Mouse (Mus musculus): Measurements from ENCODE around the gene Ckm.

The Ckm gene

DNA sequence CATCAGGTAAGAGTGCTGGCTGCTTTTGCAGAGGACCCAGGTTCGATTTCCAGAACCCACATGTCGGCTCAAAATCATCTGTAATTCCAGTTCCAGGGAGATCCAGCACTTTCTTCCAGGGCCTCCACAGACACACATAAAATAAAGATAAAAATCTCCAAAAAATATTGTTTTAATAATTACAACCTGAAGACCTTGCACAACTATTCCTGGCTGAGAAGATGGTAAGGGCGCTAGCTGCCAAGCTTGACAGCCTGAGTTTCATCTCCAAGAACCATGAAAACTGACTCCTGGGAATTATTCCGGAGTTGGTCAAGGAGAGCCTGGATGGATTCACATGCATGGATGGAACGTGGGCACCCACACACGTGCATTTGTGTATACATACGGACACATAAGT lies at the start of gene Ckm:
Ckm (plus strand) TSS at position 301 of the 400 bp plus-strand sequence.
- no peak for DNase-seq (ENCODE audit: low spot score)

DNA sequence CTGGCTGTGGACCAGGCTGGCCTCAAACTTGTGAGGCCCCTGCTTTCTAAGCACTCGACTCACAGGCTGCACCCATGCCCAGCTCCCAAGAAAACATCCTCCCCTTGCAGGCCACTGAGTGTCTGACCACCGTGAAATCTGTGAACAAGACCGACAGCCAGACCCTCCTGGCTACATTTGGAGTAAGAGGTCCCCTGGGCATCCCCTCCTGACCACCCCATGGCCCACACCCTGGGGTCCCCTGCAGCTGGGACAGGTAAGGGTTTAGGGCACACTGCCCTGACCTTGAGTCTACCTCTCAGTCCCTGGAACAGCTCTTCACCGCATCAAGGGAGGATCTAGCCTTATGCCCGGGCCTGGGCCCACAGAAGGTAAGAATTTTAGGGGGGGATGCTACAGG lies 49.6 kb upstream of the Ckm start:
- DNase-seq (ENCODE audit: low spot score), result no peak

DNA sequence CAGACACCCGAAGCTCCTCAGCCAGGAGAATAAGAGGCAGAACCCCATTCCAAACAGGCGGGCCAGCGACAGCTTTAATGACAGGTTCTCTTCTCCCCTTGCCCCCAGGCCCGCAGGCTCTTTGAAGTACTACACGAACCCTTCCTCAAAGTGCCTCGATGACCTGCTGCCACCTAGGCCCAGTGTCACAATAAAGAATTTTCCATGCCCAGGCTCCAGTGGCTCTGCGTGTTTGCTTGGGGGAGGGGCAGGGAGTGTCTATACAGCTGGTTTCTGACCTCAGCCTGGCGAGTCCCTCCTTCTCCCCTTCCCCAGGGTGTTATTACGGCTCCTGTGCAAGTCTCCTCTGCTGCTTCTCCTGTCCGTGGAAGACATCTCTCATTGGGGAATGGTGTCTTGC lies 48.3 kb upstream of the Ckm start:
- no peak for DNase-seq (ENCODE audit: low spot score)

GRCm38 (mm10) chr7:19357381-19358375 lies 46.9 kb upstream of the Ckm start:
- no peak for DNase-seq (ENCODE audit: low spot score)

DNA sequence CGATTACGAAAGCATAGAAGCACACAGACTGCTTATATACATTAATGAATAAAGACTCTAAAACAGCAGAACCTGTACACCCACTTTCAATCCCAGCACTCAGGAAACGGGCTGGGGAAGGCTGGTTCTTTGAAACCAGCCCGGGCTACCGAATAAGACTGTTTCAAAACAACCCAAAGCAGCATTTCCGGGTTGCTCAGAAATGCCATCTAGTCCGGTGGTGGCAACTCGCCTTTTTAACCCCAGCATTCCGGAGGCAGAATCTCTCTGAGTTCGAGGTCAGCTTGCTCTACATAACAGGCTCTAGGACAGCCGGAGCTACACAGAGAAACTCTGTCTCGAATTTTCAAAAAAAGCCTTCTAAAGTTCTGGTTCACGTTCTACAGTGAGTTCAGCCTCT lies 45.9 kb upstream of the Ckm start:
- DNase-seq (ENCODE audit: low spot score), result peak; percentile 24

GRCm38 (mm10) chr7:19359299-19359891 lies 45.2 kb upstream of the Ckm start, which contains the start of the genes Cd3eap and Ppp1r13l:
TSS of gene Cd3eap (minus strand) at chr7:19359483.
TSS of gene Ppp1r13l (plus strand) at chr7:19359749.
- peak; percentile 85 for DNase-seq (ENCODE audit: low spot score)

GRCm38 (mm10) chr7:19359892-19360641 lies 44.5 kb upstream of the Ckm start:
- DNase-seq (ENCODE audit: low spot score), result peak; percentile 85

DNA sequence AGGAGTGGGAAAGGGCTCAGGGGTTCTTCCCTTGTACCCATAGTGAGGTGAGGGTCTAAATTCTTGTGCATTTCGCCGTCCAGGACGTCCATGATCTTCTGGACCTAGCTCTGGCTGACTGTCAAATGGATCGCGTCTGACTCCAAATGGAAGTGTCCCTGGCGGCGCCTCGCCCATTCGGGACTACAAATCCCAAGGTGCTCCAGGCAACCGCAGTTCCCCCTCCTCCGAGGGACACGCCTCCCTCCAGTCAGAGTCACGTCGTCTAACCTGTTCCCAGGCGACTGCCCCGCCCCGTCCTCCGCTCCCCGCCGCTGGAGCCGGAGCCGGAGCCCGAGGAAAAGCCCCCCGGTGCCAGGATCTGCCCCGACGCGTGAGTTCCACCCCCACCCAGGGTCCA lies 43.6 kb upstream of the Ckm start:
- peak; percentile 92 for DNase-seq (ENCODE audit: low spot score)

DNA sequence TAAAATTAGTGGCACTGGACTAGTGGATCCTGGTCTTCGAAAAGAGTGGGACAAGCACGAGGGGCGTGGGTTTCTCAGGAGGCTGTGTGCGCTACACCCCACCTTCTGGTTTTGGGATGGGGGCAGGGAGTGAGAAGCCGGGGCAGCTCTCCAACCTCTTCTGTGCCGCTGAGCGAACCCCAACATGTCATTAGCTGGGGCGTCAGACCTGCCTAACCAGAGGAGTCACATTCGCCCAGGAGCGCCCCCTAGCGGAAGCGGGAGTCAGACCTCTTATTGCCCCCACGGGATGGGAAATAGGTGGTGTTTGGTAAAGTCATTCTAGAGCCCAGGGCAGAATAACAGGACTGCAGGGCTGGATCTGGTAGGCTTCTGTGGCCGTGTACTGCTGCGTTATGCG lies 42.9 kb upstream of the Ckm start:
- DNase-seq (ENCODE audit: low spot score), result peak; percentile 82

- no peak for DNase-seq (ENCODE audit: low spot score)
Measured at GRCm38 (mm10) chr7:19362276-19362675, 42.3 kb upstream of the Ckm start.

DNA sequence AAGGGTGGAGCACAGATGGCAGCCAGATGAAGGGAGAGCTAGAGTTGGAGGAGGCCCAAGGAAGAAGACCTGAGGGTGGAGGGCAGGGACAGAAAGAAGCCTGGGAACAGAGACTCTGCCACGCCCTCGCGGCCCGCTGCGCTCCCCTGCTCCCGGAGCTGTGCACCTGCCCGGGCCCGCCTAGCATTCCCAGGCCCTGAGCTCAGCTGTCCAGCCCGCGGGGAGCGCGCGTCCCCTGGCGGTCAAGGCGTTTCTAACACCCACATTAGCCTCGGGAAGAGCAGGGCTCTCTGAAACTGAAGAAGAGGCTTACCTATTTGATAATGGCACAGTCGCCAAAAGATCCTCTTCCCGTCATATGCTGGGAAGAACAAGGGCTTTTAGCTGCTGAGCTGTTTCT lies 40.7 kb upstream of the Ckm start:
- DNase-seq (ENCODE audit: low spot score), result peak; percentile 54

DNA sequence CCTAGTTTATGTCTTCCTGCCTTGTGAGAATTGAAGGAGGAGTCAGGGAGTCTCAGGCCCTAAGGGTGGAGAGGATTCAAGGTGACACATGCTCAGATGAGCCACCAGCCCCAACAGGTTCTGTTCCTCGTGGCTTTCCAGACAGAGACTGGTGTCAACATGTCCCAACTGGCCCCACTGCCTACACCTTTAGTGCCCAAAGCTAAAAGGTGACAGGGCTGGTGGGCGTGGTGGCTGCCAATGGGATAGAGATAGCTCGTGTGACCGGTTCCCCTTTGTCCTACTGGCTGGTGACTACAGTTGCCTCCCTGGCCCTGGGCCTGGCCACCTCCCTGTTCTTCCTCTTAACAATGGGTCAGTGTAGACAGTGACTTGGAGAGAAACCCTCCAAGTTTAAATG lies 39.2 kb upstream of the Ckm start:
- DNase-seq (ENCODE audit: low spot score), result no peak

- no peak for DNase-seq (ENCODE audit: low spot score)
Measured at GRCm38 (mm10) chr7:19368380-19368779, 36.2 kb upstream of the Ckm start.

GRCm38 (mm10) chr7:19369823-19370425 lies 34.7 kb upstream of the Ckm start:
- DNase-seq (ENCODE audit: low spot score), result no peak

DNA sequence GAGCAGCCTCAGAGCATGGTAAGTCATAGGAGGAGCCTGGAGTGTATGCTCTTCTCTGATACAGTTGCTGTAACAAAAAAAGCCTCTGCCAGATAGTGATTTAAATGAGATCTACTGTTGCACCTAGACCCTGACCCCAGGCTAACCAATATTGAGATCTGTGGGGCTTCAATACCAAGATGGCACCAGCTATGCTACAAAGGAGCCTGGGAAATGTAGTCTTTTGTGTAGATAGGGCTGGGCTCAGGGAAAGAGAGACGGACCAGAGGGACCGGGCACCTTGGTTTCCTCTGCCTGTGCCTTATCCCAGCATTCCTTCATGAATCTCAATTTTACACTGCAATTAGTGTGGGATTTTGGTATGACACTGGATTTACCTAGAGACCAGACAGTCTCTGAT lies 31.2 kb upstream of the Ckm start:
- DNase-seq (ENCODE audit: low spot score), result no peak

- DNase-seq (ENCODE audit: low spot score), result no peak
Measured at GRCm38 (mm10) chr7:19375368-19375767, 29.2 kb upstream of the Ckm start.

- no peak for DNase-seq (ENCODE audit: low spot score)
Measured at GRCm38 (mm10) chr7:19376019-19376418, 28.6 kb upstream of the Ckm start.

DNA sequence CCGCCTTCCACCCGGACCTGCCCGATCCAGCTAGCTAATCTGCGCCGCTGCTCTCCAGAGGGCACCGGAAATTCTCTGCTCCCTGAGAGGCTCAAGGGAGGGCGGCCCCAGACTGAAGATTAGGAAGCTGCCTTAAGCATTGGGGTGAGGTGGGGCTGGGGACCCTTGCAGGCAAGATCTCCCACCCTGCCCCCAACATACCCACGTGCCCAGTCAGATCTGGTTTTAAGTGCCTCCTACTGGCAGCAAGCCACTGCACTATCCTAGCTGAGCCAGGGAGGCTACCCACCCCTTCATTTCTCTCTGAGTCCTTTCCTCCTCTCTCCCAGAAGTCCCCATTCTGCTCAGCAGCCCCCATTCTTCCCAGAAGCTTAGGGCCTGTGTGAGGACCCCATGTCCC lies 26.5 kb upstream of the Ckm start:
- DNase-seq (ENCODE audit: low spot score), result no peak

DNA sequence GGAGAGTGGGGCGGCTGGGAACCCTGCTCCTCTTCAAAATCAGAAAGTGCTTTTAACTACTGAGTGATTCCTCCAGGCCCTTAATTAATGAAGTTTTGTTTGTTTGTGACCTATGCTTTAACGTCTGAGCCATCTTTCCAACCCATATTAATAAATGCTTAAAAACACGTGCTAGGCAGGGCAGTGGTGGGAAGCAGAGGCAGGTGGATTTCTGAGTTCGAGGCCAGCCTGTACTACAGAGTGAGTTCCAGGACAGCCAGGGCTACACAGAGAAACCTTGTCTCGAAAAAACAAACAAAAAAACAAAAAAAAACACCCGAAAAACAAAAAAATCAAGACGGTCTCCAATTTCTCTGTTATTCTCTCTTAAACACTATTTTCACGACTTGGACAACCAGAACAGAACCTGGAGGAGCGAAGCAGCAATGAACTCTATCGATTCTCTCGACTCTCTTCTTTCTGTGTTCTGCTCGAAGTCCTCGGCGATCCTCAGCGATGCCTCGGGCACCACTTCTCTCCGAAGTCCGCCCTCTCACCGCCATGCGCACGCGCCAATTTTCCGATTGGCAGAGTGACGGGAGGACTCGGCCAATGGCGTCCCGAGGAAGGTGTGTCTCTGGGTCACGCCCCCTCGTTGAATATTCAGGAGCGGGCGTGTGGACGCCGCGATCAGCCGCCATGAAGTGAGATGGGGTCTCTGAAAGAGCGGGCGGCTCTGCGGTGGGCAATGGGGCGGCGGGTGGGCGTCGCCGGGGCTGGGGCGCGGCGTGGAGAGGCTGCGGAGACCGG lies 23.0 kb upstream of the Ckm start, which contains the start of gene Ercc2:
Ercc2 (plus strand) TSS at position 634 of the 789 bp plus-strand sequence.
- peak; percentile 96 for DNase-seq (ENCODE audit: low spot score)

- DNase-seq (ENCODE audit: low spot score), result no peak
Measured at GRCm38 (mm10) chr7:19382166-19382541, 22.4 kb upstream of the Ckm start.

GRCm38 (mm10) chr7:19383708-19384107 lies 20.9 kb upstream of the Ckm start:
- DNase-seq (ENCODE audit: low spot score), result no peak

All from adipocyte (in vitro differentiated cells).